Mouse (Mus musculus): ENCODE results near the gene Mapk10. TPM values are rescaled to one million over a fixed set of nuclear protein-coding genes. Genes with fewer than 3 reads are reported as not detected.

Gene Mapk10
- total and polyA plus RNA-seq, 2 experiments from 2014 or later: 3.9 to 7.0 TPM

- ATAC-seq (ENCODE audit: insufficient read depth, low read depth): no peak
These were observed 117.0 kb downstream of the Mapk10 start for GRCm38 (mm10) chr5:103094166-103094565.

DNA sequence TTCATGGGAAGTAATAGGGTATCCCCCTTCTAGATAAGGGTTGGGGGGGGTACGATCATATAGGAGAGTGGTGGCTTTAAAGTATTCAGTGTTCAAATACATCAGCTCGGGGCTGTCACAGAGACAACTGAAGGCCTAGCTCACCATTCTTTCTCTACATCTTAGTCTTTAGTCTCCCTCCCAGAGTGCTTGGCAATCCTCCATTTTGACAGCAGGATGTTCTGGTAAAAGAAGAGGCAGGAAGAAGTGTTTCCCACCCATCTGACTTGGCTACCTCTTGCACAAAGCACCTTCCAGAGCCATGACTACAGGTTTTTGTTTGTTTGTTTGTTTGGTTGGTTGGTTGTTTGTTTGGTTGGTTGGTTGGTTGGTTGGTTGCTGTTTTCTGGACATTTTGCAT, 125.3 kb downstream of the Mapk10 start:
- WGBS: 70% methylated on average over 2 of the region's 2 CpGs

More at GRCm38 (mm10) chr5:103094166-103094565, 117.0 kb downstream of the Mapk10 start:
- H3K27ac ChIP-seq (ENCODE audit: low read depth): no peak overlapping the region
- no peaks in the 10 kb centered on the region for H3K9me3 ChIP-seq (replicated peaks; ENCODE audit: control insufficient read depth, low read length)
- H3K4me1 ChIP-seq (ENCODE audit: control insufficient read depth, insufficient read depth): no peaks in the 10 kb centered on the region
- no peak overlapping the region for H3K4me2 ChIP-seq (ENCODE audit: low read depth, low read length)
- TF ChIP-seq EP300 (IDR thresholded peaks at IDR 0.05; ENCODE audit: low read depth) (no peak), CTCF (IDR thresholded peaks at IDR 0.05; ENCODE audit: low read depth) (no peak)
- WGBS: 72% methylated on average over 2 of the region's 2 CpGs
- no peak overlapping the region for H3K9ac ChIP-seq (replicated peaks; ENCODE audit: low read depth, low read length)
- no peak for DNase-seq (ENCODE audit: low spot score)
- no peaks in the 10 kb centered on the region for H3K27me3 ChIP-seq (ENCODE audit: control insufficient read depth, insufficient read depth, low read length)
- no peaks in the 10 kb centered on the region for H3K36me3 ChIP-seq (replicated peaks; ENCODE audit: control insufficient read depth, insufficient read depth, low read length)
- no peak overlapping the region for H3K4me3 ChIP-seq (ENCODE audit: low read depth, low read length)

GRCm38 (mm10) chr5:103075451-103075850, 135.7 kb downstream of the Mapk10 start:
- no peaks in the 10 kb centered on the region for H3K4me1 ChIP-seq (ENCODE audit: control insufficient read depth, insufficient read depth)
- H3K9ac ChIP-seq (replicated peaks; ENCODE audit: low read depth, low read length): no peak overlapping the region
- H3K27ac ChIP-seq (ENCODE audit: low read depth): no peak overlapping the region
- no peaks in the 10 kb centered on the region for H3K9me3 ChIP-seq (replicated peaks; ENCODE audit: control insufficient read depth, low read length)
- ATAC-seq (ENCODE audit: insufficient read depth, low read depth) (no peak), DNase-seq (ENCODE audit: low spot score) (no peak)
- no peaks in the 10 kb centered on the region for H3K36me3 ChIP-seq (replicated peaks; ENCODE audit: control insufficient read depth, insufficient read depth, low read length)
- H3K4me3 ChIP-seq (ENCODE audit: low read depth, low read length): no peak overlapping the region
- TF ChIP-seq CTCF (IDR thresholded peaks at IDR 0.05; ENCODE audit: low read depth): no peak
- TF ChIP-seq EP300 (IDR thresholded peaks at IDR 0.05; ENCODE audit: low read depth): no peak
- no peaks in the 10 kb centered on the region for H3K27me3 ChIP-seq (ENCODE audit: control insufficient read depth, insufficient read depth, low read length)
- H3K4me2 ChIP-seq (ENCODE audit: low read depth, low read length): no peak overlapping the region
- 54% methylated on average over 8 of the region's 8 CpGs for WGBS

More for the DNA sequence above, 125.3 kb downstream of the Mapk10 start:
- H3K4me2 ChIP-seq (ENCODE audit: low read depth, low read length): no peak overlapping the region
- no peak overlapping the region for H3K4me3 ChIP-seq (ENCODE audit: low read depth, low read length)
- H3K4me1 ChIP-seq (ENCODE audit: control insufficient read depth, insufficient read depth): no peaks in the 10 kb centered on the region
- no peaks in the 10 kb centered on the region for H3K27me3 ChIP-seq (ENCODE audit: control insufficient read depth, insufficient read depth, low read length)
- H3K27ac ChIP-seq (ENCODE audit: low read depth): no peak overlapping the region
- no peaks in the 10 kb centered on the region for H3K36me3 ChIP-seq (replicated peaks; ENCODE audit: control insufficient read depth, insufficient read depth, low read length)
- H3K9me3 ChIP-seq (replicated peaks; ENCODE audit: control insufficient read depth, low read length): no peaks in the 10 kb centered on the region
- no peak for DNase-seq (ENCODE audit: low spot score)
- H3K9ac ChIP-seq (replicated peaks; ENCODE audit: low read depth, low read length): no peak overlapping the region
- TF ChIP-seq CTCF (IDR thresholded peaks at IDR 0.05; ENCODE audit: low read depth) (no peak), EP300 (IDR thresholded peaks at IDR 0.05; ENCODE audit: low read depth) (no peak)
- no peak for ATAC-seq (ENCODE audit: insufficient read depth, low read depth)

GRCm38 (mm10) chr5:103072200-103072825, 138.8 kb downstream of the Mapk10 start:
- ATAC-seq (ENCODE audit: insufficient read depth, low read depth) (no peak), DNase-seq (ENCODE audit: low spot score) (no peak)
- H3K4me2 ChIP-seq (ENCODE audit: low read depth, low read length): no peak overlapping the region
- H3K4me3 ChIP-seq (ENCODE audit: low read depth, low read length): no peak overlapping the region
- no peaks in the 10 kb centered on the region for H3K4me1 ChIP-seq (ENCODE audit: control insufficient read depth, insufficient read depth)
- H3K27ac ChIP-seq (ENCODE audit: low read depth): no peak overlapping the region
- H3K27me3 ChIP-seq (ENCODE audit: control insufficient read depth, insufficient read depth, low read length): no peaks in the 10 kb centered on the region
- TF ChIP-seq EP300 (IDR thresholded peaks at IDR 0.05; ENCODE audit: low read depth) (no peak), CTCF (IDR thresholded peaks at IDR 0.05; ENCODE audit: low read depth) (no peak)
- H3K36me3 ChIP-seq (replicated peaks; ENCODE audit: control insufficient read depth, insufficient read depth, low read length): no peaks in the 10 kb centered on the region
- no peak overlapping the region for H3K9ac ChIP-seq (replicated peaks; ENCODE audit: low read depth, low read length)
- no peaks in the 10 kb centered on the region for H3K9me3 ChIP-seq (replicated peaks; ENCODE audit: control insufficient read depth, low read length)
- WGBS: 56% methylated on average over 6 of the region's 6 CpGs

DNA sequence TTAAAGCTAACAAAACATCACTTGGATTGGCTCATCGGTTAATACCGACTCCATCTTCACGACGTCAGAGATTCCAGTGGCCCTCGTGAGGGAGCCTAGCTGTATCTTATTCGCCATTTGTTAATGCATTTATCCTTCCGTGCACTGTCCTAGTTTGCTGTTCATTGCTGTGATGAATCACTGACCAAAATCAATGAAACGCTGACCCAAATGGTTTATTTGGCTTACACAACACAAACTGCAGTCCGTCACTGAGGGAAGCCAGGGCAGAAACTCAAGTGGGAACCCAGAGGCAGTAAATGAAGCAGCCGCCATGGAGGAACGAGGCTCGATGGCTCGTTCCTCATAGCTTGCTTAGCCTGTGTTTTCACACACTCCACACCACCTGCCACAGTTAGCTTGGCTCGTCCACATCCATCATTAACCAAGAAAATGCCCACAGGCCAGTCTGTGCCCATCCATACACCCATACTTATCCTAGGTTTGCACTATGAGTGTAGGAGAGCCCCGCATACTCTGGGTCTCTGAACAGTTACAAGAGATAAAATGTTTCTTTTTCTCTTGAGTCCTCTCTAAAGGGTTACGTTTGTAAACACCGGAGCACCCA, 140.0 kb downstream of the Mapk10 start:
- no peak for DNase-seq (ENCODE audit: low spot score)
- H3K27me3 ChIP-seq (ENCODE audit: control insufficient read depth, insufficient read depth, low read length): no peaks in the 10 kb centered on the region

More for the DNA sequence above, 140.0 kb downstream of the Mapk10 start:
- H3K4me3 ChIP-seq (ENCODE audit: low read depth, low read length): no peak overlapping the region
- H3K4me2 ChIP-seq (ENCODE audit: low read depth, low read length): no peak overlapping the region
- no peaks in the 10 kb centered on the region for H3K9me3 ChIP-seq (replicated peaks; ENCODE audit: control insufficient read depth, low read length)
- no peaks in the 10 kb centered on the region for H3K4me1 ChIP-seq (ENCODE audit: control insufficient read depth, insufficient read depth)
- 83% methylated on average over 17 of the region's 17 CpGs for WGBS
- no peak overlapping the region for H3K27ac ChIP-seq (ENCODE audit: low read depth)
- no peak for ATAC-seq (ENCODE audit: insufficient read depth, low read depth)
- H3K9ac ChIP-seq (replicated peaks; ENCODE audit: low read depth, low read length): no peak overlapping the region
- H3K36me3 ChIP-seq (replicated peaks; ENCODE audit: control insufficient read depth, insufficient read depth, low read length): no peaks in the 10 kb centered on the region
- no peak for TF ChIP-seq CTCF (IDR thresholded peaks at IDR 0.05; ENCODE audit: low read depth)
- no peak for TF ChIP-seq EP300 (IDR thresholded peaks at IDR 0.05; ENCODE audit: low read depth)

Data from heart, postnatal 0 days (tissue).